Mouse (Mus musculus) bone marrow macrophage, adult 2 months (primary cell): Measurements from ENCODE around the gene Gna11.

Experiments
- CTCF ChIP-seq: IDR thresholded peaks from 2 replicates; pipeline ENCODE4 v1.5.1; 2012; ENCODE audit warnings: low read depth, mild to moderate bottlenecking, low read length, moderate library complexity
- POLR2A ChIP-seq: IDR thresholded peaks from 2 replicates; pipeline ENCODE4 v1.6.1; 2012; ENCODE audit warnings: mild to moderate bottlenecking, low read depth, low read length, borderline replicate concordance

GRCm38 (mm10) chr10:81574081-81575056 lies 29.4 kb upstream of the Gna11 start, which contains the start of gene Tle2:
- TF ChIP-seq POLR2A (no peak), CTCF (no peak)
